Comparison of ENCODE assay signal across 2 mouse cellular contexts in the genomic region with DNA sequence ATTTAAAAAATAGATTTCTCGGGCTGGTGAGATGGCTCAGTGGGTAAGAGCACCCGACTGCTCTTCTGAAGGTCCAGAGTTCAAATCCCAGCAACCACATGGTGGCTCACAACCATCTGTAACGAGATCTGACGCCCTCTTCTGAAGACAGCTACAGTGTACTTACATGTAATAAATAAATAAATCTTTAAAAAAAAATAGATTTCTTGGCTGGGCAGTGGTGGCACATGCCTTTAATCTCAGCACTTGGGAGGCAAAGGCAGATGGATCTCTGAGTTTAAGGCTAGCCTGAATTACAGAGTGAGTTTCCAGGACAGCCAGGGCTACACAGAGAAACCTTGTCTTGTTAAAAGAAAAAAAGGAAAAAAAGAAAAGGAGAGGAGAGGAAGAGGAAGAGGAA. TPM values are rescaled to one million over a fixed set of nuclear protein-coding genes. Genes with fewer than 3 reads are reported as not detected.
"Had no signal": no experiment of that assay in that cellular context is flagged by ENCODE, and none has a peak within 500 bp of the region (broad histone marks: within the 10 kb centered on the region; RNA-seq: fewer than 3 reads in every experiment).

No protein-coding gene starts in this region.

RNA-seq across cellular contexts. Expression of a gene that starts 46.4 kb away (rescaled TPM):
- polyA plus RNA-seq: liver, embryonic 11.5 days; liver, embryonic 15.5 days had no signal
